Mouse (Mus musculus): ENCODE data around the gene Cd302. TPM values are rescaled to one million over a fixed set of nuclear protein-coding genes. Genes with fewer than 3 reads are reported as not detected.
A peak's percentile ranks its signal among the peaks of the same experiment; 100 is the strongest.

Gene Cd302
- total RNA-seq (2021): 10 to 100 TPM; 11.0 to 11.7 TPM
- long read RNA-seq, experiment 1, transcript Cd302-202 (6 exons, 1,354 nt): major isoform, 27 of 27 reads
- long read RNA-seq, experiment 1, partial matches to known transcripts: 0 of 27 reads
- long read RNA-seq, experiment 1, other reads (novel, unspliced or antisense): 0 of 27 reads
- long read RNA-seq, experiment 2, transcript Cd302-202 (6 exons, 1,354 nt): major isoform, 18 of 19 reads
- long read RNA-seq, experiment 2, partial matches to known transcripts: 0 of 19 reads
- long read RNA-seq, experiment 2, other reads (novel, unspliced or antisense): 1 of 19 reads

DNA sequence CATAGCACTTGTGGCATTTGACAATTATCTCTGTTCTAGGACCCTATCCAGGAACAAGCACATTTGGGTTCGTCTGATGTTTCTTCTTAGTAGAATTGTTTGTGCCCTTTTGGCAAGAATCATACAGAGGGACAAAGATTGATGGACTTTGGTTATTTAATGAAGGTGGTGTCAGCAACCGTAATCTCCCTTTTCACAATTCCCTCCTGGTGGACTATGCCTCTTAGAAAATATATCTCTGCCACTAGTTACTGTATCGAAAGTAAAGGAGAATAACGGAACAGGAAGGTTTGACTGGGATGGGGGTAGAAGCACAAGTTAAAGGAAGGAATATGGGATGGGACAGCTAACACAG is at the start of gene Cd302:
Gene Cd302 (minus strand): TSS at position 22 of the 355 bp plus-strand sequence.
- intact Hi-C loops (cut with DNase I): no loop called here
- no peak for DNase-seq

DNA sequence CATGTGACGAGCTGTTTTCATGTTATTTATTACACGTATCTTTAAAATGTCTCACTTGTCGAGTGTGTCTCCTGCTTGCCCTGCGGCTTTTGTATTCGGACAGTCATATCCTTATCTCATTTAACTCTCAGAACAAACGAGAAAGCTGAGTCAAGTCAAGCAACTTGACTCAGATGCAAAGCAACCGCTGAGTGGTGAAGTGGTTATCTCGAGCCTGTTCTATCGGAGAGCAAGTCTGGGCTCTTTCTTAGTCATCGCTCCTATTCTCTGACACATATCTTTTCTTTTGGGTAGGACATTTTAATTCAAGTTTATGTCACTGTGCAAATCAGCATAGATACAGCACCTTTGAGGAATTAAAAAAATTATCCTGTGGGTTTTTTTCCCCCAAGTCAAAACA is 44.4 kb upstream of the Cd302 start:
- intact Hi-C loops (cut with DNase I): no loop called here
- DNase-seq: no peak

DNA sequence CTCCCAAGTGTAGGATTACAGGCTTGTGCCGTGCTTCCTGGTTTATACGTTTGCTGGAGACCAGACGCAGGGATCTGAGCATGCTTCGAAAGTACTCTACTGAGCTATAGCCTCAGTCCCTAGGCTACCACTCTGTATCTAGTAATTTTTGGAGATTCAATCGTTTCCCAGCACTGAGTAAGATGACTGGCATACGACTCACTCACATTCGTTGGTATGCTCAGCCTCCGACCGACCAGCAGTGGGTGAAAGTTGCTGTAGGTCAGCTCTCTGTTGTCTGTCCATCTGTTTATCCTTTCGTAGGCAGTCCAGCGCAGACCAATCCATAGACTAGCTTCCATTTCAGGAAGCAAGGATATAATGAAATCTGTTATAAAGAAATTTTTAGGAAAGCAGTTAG is 43.3 kb upstream of the Cd302 start:
- intact Hi-C loops (cut with DNase I): no loop called here
- no peak for DNase-seq

DNA sequence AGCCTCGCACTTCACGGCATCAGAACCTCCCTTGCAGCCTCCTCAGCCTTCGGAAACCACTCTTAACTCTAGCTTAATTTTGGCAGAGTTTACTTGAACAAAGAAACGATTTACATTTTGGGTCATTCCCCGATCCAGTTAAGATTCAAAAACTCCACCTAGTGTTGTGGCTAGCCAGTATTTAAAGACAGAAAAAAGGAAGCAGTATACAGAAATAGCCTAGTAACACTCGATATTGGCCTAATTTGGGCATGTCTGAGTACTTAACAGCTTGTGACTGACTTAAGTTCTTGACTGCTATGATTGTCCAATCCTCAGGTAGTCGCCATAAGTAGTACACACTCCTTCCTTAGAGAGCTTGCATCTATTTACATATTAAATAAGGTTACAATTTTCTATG is 42.7 kb upstream of the Cd302 start:
- intact Hi-C loops (cut with DNase I): no loop called here
- no peak for DNase-seq

DNA sequence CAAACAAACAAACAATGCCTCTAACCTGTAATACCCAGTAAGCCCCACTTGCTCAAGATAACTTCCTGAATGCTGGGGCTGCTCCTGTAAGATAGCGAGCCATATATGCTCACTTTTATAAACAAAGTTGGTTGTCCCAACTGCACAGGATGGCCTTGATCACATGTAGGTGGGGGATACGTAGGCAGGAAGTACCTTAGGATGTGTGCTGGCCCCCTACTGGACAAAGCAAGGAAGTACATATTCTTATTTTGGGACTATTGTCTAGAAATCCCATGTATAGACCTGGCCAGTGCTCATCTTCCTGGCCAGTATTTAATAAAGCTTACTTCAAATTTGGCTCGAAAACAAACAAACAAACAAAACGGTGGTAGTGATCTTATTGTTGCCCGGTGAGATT is 39.1 kb upstream of the Cd302 start:
- intact Hi-C loops (cut with DNase I): no loop called here
- DNase-seq: no peak

DNA sequence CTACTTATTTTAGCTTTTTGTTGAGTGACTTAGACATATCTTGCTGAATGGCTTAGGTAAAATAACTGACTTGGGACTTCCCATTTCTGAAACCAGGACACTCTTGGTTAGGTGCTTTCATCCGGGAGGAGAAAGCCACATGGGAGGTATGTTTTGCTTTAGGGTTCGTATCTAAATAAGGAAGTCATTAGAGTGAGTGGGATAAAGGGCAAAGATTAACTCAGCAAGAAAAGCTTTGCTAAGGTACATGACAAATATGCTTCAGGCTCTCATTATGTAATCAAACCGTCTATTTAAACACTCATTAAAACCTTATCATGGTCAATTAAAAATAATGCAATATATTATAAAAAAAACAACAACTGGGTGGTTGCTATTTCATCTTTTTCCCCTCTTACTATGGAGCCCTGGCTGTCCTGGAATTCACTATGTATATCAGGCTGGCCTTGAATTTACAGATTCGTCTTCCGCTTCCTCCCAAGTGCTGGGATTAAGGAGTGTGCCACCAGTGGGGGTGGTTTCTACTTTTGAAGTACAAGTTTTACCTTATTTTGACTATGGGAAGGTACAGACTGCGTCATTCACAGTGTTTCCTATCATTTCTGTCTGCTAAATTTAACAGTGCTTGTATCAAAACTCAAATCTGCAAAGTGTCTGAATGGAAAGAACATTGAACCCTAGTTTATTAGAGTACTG is 37.9 kb upstream of the Cd302 start:
- intact Hi-C loops (cut with DNase I): no loop called here
- no peak for DNase-seq

DNA sequence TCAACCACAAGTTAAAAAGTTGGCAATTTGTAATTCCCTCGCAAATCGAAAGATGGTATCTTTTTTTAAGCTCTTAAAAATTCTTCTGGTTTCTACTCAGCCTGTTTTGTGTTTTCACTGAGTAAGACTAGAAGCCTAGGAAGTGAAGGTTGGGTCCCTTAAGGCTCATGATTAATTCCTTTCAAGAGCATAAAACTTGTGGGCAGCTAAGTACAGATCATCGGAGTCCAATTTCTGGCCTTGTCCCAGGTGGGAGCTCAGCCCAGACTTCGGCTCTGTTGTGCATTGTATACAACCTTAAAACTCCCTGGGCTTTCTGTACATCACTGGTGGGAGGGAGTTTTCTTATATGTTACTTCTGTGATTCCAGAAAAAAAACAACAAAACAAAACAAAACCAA is 19.5 kb upstream of the Cd302 start:
- intact Hi-C loops (cut with DNase I): no loop called here
- DNase-seq: no peak

DNA sequence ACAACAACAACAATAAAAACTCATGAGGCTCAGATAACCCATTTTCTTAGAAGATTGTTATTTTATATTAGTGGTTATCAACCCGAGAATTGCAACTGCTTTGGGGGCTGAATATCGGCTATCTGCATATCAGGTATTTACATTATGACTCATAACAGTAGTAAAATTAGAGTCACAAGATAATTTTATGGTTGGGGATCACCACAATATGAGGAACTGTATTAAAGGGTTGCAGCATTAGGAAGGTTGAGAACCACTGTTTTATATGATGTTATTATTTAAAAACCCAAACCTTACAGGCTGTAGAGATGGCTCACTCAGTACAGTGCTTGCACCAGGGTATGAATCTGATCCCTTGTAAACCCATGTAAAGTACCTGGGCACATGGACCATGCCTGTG is 15.0 kb upstream of the Cd302 start:
- intact Hi-C loops (cut with DNase I): no loop called here
- DNase-seq: no peak

DNA sequence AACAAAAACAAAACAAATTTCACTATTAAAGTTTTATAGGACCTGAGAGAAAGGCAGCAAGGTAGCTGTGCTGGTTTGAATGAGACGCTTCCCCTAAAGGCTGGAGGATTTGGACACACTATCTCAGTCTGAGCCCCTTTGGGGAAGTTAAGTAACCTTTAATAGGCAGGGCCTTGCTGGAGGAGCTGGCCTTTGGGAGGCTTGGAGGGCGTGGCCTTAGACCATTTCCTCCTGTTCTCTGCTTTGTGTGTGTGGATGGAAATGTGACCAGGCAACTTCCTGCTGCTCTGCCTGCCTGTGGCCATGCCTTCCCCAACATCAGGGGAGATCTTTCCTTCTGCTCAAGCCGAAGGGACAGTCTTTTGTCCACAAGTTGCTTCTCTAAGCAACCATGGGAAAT is 14.0 kb upstream of the Cd302 start:
- no peak for DNase-seq
- intact Hi-C loops (cut with DNase I): no loop called here

DNA sequence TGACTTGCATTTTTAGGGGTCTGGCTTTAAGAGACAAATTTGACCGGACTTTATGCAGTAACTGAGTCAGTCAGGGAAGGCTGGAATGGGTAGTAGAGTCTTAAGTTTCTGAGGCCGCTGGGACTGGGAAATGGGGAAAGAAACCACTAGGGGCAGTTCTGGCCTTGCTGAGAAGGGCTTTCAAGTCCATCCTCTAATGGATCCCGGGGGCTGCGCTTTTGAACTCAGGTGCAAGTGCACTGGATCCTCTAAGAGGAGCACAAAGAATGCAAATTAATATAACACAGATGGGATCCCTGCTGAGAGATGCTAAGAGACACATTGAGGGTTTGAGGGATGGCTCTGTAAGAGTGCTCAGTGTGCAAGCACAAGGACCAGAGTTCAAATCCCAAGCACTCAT is 7.1 kb upstream of the Cd302 start:
- DNase-seq: no peak
- intact Hi-C loops (cut with DNase I): no loop called here

GRCm38 (mm10) chr2:60289451-60289850 is 5.2 kb upstream of the Cd302 start:
- intact Hi-C loops (cut with DNase I): no loop called here
- DNase-seq: no peak

DNA sequence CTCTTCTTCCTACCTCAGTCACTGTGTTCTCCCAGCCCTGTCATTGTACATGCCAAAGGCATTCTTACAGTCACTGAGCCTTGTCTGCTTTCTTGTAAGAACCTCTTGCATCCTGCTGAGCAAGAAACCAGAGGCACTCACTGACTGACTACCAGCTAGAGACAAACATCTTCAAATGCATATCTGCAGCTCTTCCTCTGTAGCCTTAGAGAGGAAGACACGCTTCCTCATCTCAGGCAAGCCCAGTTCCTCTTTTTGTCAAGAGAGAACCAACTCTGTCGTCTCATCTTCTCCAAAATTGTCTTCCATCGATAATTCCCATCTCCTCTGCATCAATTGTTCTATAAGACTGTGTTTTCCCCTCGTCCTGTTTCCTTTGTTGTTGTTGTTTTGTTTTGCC is 4.3 kb upstream of the Cd302 start:
- DNase-seq: no peak
- intact Hi-C loops (cut with DNase I): no loop called here

DNA sequence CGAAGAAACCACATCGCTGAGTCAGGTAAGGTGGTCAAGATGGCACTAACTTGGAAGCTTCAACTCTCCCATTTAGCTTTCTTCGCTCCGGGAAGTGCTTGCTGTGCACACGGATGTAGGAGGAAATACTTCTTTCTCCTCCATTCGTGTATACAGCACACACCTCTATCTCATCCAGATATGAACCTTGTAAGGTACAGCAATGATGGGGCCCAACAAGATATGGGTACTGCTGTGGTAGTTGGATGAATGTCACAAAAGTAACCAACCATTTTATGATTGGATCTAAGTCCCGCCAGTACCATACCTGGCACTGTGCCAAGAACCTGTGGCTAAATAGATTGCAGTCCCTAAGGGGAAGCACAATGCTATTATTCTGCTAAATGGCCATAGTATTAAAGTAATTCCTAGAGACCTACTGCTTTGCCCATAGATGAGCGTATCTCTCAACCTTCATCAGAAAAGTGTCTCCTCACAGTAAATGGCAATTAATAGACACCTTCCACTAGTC is 874 bp upstream of the Cd302 start:
- DNase-seq: no peak
- intact Hi-C loops (cut with DNase I): no loop called here

GRCm38 (mm10) chr2:60283751-60284466 is 379 bp downstream of the Cd302 start:
- DNase-seq: peak; percentile 79 to 80
- intact Hi-C loops (cut with DNase I): no loop called here

DNA sequence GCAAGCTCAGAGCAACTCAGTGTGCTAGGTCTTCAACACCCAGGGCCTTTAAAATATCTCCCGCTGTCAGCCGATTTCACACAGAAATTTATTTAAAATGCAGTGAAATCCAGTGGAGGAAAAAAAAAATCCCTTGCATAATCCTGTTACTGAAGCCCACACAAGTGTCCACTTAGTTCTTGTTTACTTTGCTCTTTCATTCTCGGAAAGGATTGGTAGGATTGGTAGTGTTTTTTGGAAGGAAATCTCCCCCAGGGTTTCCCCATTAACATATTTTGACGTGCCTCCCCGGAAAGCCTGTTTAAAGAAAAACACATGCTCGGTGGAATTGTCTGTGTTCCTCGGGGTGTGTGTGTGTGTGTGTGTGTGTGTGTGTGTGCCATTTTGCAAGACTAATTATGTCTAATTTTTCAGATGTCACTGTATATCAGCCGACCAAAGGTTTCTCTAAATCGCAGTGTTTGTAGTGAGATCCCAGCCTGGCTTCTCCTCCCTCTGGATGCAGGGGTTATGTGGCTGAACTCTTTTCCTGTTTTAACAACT is 1.0 kb downstream of the Cd302 start:
- intact Hi-C loops (cut with DNase I): no loop called here
- DNase-seq: no peak

DNA sequence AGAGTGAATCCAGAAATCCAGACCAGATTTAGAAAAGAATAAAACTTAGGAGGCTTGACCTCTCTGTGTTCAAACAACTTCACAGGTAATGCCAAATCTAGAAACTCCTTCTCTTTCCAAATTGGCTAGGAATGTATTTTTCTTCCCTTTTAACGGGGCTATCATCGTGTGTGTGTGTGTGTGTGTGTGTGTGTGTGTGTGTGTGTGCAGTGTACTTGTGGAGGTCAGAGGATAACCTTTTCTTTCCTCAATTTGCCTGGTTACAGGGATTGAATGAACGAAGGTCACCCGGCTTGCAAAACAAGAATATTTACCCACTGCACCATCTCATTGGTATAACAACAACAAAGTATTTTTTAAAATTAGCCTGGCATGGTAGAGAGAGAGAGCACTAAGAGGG is 1.7 kb downstream of the Cd302 start:
- DNase-seq: no peak
- intact Hi-C loops (cut with DNase I): no loop called here

DNA sequence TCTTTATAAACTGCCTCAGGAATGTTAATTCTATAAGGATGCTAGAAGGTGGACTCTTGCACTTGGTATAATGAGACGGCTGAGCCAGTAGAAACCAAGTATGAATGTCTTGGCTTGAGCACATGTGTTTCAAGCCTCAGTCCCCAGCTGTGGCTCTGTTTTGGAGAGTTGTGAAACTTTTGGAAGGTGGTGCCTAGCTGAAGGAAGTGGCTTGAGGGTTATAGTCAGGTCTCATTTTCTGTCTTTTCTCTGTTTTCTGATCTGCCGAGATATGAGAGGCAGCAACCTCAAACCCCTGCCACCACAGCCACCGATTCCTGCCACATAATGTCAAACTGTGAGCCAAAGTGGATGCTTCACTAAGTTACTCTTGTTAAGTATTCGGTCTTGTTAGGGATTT is 5.7 kb downstream of the Cd302 start:
- intact Hi-C loops (cut with DNase I): no loop called here
- no peak for DNase-seq

DNA sequence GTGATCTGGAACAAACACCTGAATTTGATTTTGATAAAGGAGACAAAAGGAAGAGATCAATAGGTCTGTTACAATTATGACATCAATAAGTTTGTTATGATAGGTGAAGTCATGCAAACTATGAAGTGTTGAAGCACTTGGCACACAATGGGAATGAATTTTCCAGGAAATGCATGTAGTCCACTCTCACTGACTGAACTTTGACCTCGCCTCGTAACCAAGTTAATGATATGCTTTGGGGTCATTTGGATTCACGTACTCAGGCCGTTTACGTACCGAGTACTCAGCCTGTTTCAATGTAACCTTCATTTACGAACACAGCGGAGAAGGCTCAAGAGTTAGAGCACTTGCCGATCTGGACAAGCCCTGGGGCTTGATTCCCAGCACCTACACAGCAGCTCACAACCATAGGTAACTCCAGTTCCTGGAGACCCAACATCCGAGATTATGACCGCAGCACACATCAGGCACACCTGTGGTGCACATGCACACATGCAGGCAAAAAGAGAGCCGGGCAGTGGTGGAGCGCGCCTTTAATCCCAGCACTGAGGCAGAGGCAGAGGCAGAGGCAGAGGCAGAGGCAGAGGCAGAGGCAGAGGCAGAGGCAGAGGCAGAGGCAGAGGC is 14.3 kb downstream of the Cd302 start:
- no peak for DNase-seq
- intact Hi-C loops (cut with DNase I): no loop called here

DNA sequence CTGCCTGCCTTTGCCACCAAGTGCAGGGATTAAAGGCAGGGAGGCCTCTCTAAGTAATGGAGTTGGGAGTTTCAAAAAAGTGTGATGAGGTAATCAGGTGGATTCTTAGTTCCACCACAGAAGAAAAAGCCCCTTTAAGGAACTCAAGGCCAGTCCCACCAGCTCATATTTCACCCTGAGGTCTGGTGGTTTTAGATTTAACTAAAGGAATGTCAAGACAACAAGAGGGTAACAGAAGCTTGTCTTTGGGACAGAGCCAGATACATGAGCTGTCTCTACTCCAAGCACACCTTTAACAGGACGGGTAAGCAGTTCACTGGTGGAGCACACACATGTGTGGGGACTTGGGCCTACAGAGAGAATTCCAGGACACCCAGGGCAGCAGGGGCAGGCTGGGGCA is 16.7 kb downstream of the Cd302 start:
- DNase-seq: no peak
- intact Hi-C loops (cut with DNase I): no loop called here

DNA sequence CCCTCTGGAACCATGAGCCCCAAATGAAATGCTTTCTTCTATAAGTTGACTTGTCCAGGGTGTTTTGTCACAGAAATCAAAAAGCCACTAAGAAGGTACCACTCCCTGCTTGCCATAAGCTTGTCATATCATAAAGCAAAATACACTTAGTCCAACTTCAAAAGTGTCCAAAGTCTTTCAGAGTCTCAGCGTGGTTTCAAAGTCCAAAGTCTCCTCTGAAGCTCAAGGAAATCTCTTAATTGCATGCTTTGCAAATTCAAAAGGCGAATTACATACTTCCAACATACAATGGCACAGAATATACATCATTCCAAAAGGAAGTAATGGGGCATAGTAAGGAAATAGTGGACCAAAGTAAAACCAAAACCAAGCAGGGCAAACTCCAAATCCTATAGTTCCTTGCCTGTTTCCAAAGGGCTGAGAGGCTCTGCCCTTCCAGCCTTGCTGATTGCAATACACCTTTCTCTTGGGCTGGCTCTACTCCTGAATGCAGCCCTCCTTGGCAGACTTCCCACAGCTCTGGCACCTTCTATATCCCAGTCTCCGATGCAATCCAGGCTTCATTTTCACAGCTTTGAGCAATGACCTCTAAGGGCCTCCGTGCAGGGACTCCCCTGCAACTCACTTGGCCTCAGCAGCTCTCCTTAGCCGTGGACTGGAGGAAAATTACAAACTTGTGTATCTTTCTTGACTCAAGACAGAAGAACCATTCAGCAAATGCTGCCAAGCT is 23.5 kb downstream of the Cd302 start:
- DNase-seq: peak; percentile 13 to 21
- intact Hi-C loops (cut with DNase I): no loop called here

Measured in heart, postnatal 14 days (tissue).